Mouse (Mus musculus) stomach, embryonic 15.5 days (tissue): Measurements from ENCODE around the gene Dgkq. TPM values are rescaled to one million over a fixed set of nuclear protein-coding genes. Genes with fewer than 3 reads are reported as not detected.

Source experiments
- ATAC-seq: fragments of 200-750 bp; cut with Nextera tagmentation; 2 replicates; pipeline ENCODE4 v1.8.0; 2017; ENCODE audit warnings: low read depth, moderate number of reproducible peaks, moderate TSS enrichment; ENCODE audit not compliant: insufficient read depth, low FRiP score
- H3K27ac ChIP-seq: fragments of 300-500 bp; sonication (generic); 2 replicates; pipeline ENCODE4 v1.5.1; 2015; ENCODE audit warnings: mild to moderate bottlenecking, inconsistent platforms
- H3K27me3 ChIP-seq: fragments of 300-500 bp; sonication (generic); replicated peaks from 2 replicates; pipeline ENCODE4 v1.6.1; 2015; ENCODE audit warnings: inconsistent platforms
- H3K36me3 ChIP-seq: fragments of 300-500 bp; sonication (generic); 2 replicates; pipeline ENCODE4 v1.6.1; 2015; ENCODE audit warnings: inconsistent platforms
- H3K4me1 ChIP-seq: fragments of 300-500 bp; sonication (generic); 2 replicates; pipeline ENCODE4 v1.6.1; 2015; ENCODE audit warnings: inconsistent platforms
- H3K4me2 ChIP-seq: fragments of 300-500 bp; sonication (generic); 2 replicates; pipeline ENCODE4 v1.6.1; 2015; ENCODE audit warnings: mild to moderate bottlenecking, inconsistent platforms
- H3K4me3 ChIP-seq: fragments of 300-500 bp; sonication (generic); replicated peaks from 2 replicates; pipeline ENCODE4 v1.5.1; 2015; ENCODE audit warnings: inconsistent platforms
- H3K9ac ChIP-seq: fragments of 300-500 bp; sonication (generic); 2 replicates; pipeline ENCODE4 v1.6.1; 2015; ENCODE audit warnings: inconsistent platforms
- H3K9me3 ChIP-seq: fragments of 300-500 bp; sonication (generic); 2 replicates; pipeline ENCODE4 v1.6.1; 2016; ENCODE audit warnings: inconsistent platforms
- WGBS: fragments of 180-500 bp; shearing (Covaris S2); methylation state at CpG from one replicate; pipeline ENCODE4 v1.1.7; 2015; 5-methylcytosine and 5-hydroxymethylcytosine counted together
- polyA plus RNA-seq: library from polyadenylated mRNA; unstranded; fragments of >200 nt; fragmentation: Nextera tagmentation; extraction: Ambion mirVana; gene quantifications from 2 replicates; pipeline ENCODE4 v1.2.1, GENCODE M21; 2015

Gene Dgkq
- polyA plus RNA-seq, 1 experiment from 2014 or later: 10.6 TPM

GRCm38 (mm10) chr5:108701341-108702021 lies 32.0 kb upstream of the Dgkq start:
- H3K9ac ChIP-seq: no peak overlapping the region
- no peak overlapping the region for H3K4me2 ChIP-seq
- H3K4me3 ChIP-seq: no peak overlapping the region
- H3K9me3 ChIP-seq: no peaks in the 10 kb centered on the region
- peaks cover 17% of the 10 kb centered on the region; the same call in 1 of the 2 replicates for H3K36me3 ChIP-seq
- no peak overlapping the region for H3K27ac ChIP-seq
- WGBS: 79% methylated on average over 10 of the region's 10 CpGs
- no peak for ATAC-seq
- H3K4me1 ChIP-seq: peaks cover 34% of the 10 kb centered on the region
- H3K27me3 ChIP-seq: no peaks in the 10 kb centered on the region

- Histone ChIP-seq H3K9ac (no peak overlapping the region), H3K9me3 (no peaks in the 10 kb centered on the region), H3K27ac (peak overlapping the region; percentile 79), H3K4me1 (peaks cover 40% of the 10 kb centered on the region), H3K36me3 (0 out of 2 replicates have a peak, but pooled peaks cover 9% of the 10 kb centered on the region), H3K4me3 (no peak overlapping the region), H3K27me3 (no peaks in the 10 kb centered on the region), H3K4me2 (peak overlapping the region; percentile 23; the same call in 1 of the 2 replicates)
- peak; percentile 85 for ATAC-seq
- 29% methylated on average over 3 of the region's 3 CpGs for WGBS
These were observed 30.9 kb upstream of the Dgkq start for GRCm38 (mm10) chr5:108700346-108700745.

- H3K9me3 ChIP-seq: no peaks in the 10 kb centered on the region
- 30% methylated on average over 4 of the region's 4 CpGs for WGBS
- no peak overlapping the region for H3K4me3 ChIP-seq
- ATAC-seq: no peak
- H3K36me3 ChIP-seq: no peaks in the 10 kb centered on the region
- H3K9ac ChIP-seq: no peak overlapping the region
- H3K4me2 ChIP-seq: no peak overlapping the region
- H3K27me3 ChIP-seq: no peaks in the 10 kb centered on the region
- peaks cover 40% of the 10 kb centered on the region for H3K4me1 ChIP-seq
- H3K27ac ChIP-seq: peak overlapping the region; percentile 61
These were observed 27.9 kb upstream of the Dgkq start for GRCm38 (mm10) chr5:108697341-108697753.

- Histone ChIP-seq H3K9ac (no peak overlapping the region), H3K9me3 (no peaks in the 10 kb centered on the region), H3K36me3 (no peaks in the 10 kb centered on the region), H3K4me2 (0 out of 2 replicates have a peak overlapping the region, but pooled peaks have one; percentile 8), H3K27ac (peak overlapping the region; percentile 61), H3K4me1 (peaks cover 46% of the 10 kb centered on the region), H3K4me3 (no peak overlapping the region), H3K27me3 (no peaks in the 10 kb centered on the region)
- no peak for ATAC-seq
- WGBS: 79% methylated on average over 3 of the region's 3 CpGs
These were observed 27.1 kb upstream of the Dgkq start for GRCm38 (mm10) chr5:108696542-108696941.

- Histone ChIP-seq H3K4me1 (peaks cover 42% of the 10 kb centered on the region), H3K4me2 (0 out of 2 replicates have a peak overlapping the region, but pooled peaks have one; percentile 75)
- 87% methylated on average over 12 of the region's 12 CpGs for WGBS
These were observed 26.4 kb upstream of the Dgkq start for GRCm38 (mm10) chr5:108695861-108696260.

GRCm38 (mm10) chr5:108694352-108695261 lies 25.1 kb upstream of the Dgkq start:
- peak; percentile 47 for ATAC-seq
- peak overlapping the region; percentile 75 for H3K4me2 ChIP-seq
- no peaks in the 10 kb centered on the region for H3K9me3 ChIP-seq
- peak overlapping the region; percentile 50 for H3K27ac ChIP-seq
- peak overlapping the region; percentile 56 for H3K9ac ChIP-seq
- under 1% methylated on average over 92 of the region's 99 CpGs for WGBS
- no peaks in the 10 kb centered on the region for H3K27me3 ChIP-seq
- peaks cover 34% of the 10 kb centered on the region for H3K4me1 ChIP-seq
- peak overlapping the region; percentile 75 for H3K4me3 ChIP-seq
- H3K36me3 ChIP-seq: no peaks in the 10 kb centered on the region

More at GRCm38 (mm10) chr5:108695861-108696260, 26.4 kb upstream of the Dgkq start:
- ATAC-seq: no peak
- Histone ChIP-seq H3K27me3 (no peaks in the 10 kb centered on the region), H3K27ac (no peak overlapping the region), H3K4me3 (no peak overlapping the region), H3K9ac (no peak overlapping the region), H3K36me3 (no peaks in the 10 kb centered on the region), H3K9me3 (no peaks in the 10 kb centered on the region)

GRCm38 (mm10) chr5:108693872-108694288 lies 24.4 kb upstream of the Dgkq start:
- Histone ChIP-seq H3K36me3 (no peaks in the 10 kb centered on the region), H3K27me3 (no peaks in the 10 kb centered on the region), H3K4me3 (peak overlapping the region; percentile 75), H3K4me2 (peak overlapping the region; percentile 75), H3K9ac (peak overlapping the region; percentile 56), H3K9me3 (no peaks in the 10 kb centered on the region), H3K4me1 (peaks cover 31% of the 10 kb centered on the region), H3K27ac (peak overlapping the region; percentile 50; the same call in 1 of the 2 replicates)
- peak; percentile 95 for ATAC-seq
- WGBS: 1% methylated on average over 29 of the region's 43 CpGs

- H3K9me3 ChIP-seq: no peaks in the 10 kb centered on the region
- no peaks in the 10 kb centered on the region for H3K27me3 ChIP-seq
- H3K4me1 ChIP-seq: peaks cover 26% of the 10 kb centered on the region
- 0 out of 2 replicates have a peak within 1 kb of the TSS, but pooled peaks have one; percentile 12 for H3K9ac ChIP-seq
- ATAC-seq: peak; percentile 3; the same call in 1 of the 2 replicates
- H3K36me3 ChIP-seq: no peaks in the 10 kb centered on the region
- H3K27ac ChIP-seq: no peak within 1 kb of the TSS
- 3% methylated on average over 15 of the region's 18 CpGs for WGBS
- peak within 1 kb of the TSS; percentile 75 for H3K4me2 ChIP-seq
- peak within 1 kb of the TSS; percentile 75 for H3K4me3 ChIP-seq
These were observed 22.8 kb upstream of the Dgkq start, which contains the start of gene Fgfrl1 for GRCm38 (mm10) chr5:108692271-108692670. Fgfrl1 (plus strand) TSS chr5:108692382.

- Histone ChIP-seq H3K4me3 (no peak overlapping the region), H3K36me3 (no peaks in the 10 kb centered on the region), H3K4me2 (no peak overlapping the region), H3K27ac (no peak overlapping the region), H3K9ac (no peak overlapping the region), H3K27me3 (no peaks in the 10 kb centered on the region), H3K9me3 (no peaks in the 10 kb centered on the region), H3K4me1 (peaks cover 21% of the 10 kb centered on the region)
- no peak for ATAC-seq
- WGBS: 71% methylated on average over 4 of the region's 4 CpGs
These were observed 21.7 kb upstream of the Dgkq start for GRCm38 (mm10) chr5:108691152-108691551.

GRCm38 (mm10) chr5:108689091-108689490 lies 19.6 kb upstream of the Dgkq start:
- Histone ChIP-seq H3K27me3 (no peaks in the 10 kb centered on the region), H3K4me3 (no peak overlapping the region), H3K4me2 (no peak overlapping the region), H3K9ac (no peak overlapping the region), H3K4me1 (0 out of 2 replicates have a peak, but pooled peaks cover 11% of the 10 kb centered on the region), H3K9me3 (no peaks in the 10 kb centered on the region), H3K36me3 (no peaks in the 10 kb centered on the region), H3K27ac (no peak overlapping the region)
- 70% methylated on average over 5 of the region's 5 CpGs for WGBS
- no peak for ATAC-seq

GRCm38 (mm10) chr5:108680871-108681270 lies 11.4 kb upstream of the Dgkq start:
- no peaks in the 10 kb centered on the region for H3K36me3 ChIP-seq
- no peak overlapping the region for H3K4me3 ChIP-seq
- H3K4me1 ChIP-seq: peaks cover 12% of the 10 kb centered on the region
- no peak overlapping the region for H3K4me2 ChIP-seq
- no peaks in the 10 kb centered on the region for H3K27me3 ChIP-seq
- no peak overlapping the region for H3K9ac ChIP-seq
- H3K27ac ChIP-seq: no peak overlapping the region
- ATAC-seq: no peak
- WGBS: 84% methylated on average over 6 of the region's 6 CpGs
- no peaks in the 10 kb centered on the region for H3K9me3 ChIP-seq
